ENCODE assay signal across 12 mouse cellular contexts in genomic region chr13:43567141-43567891, GRCm38 (mm10). TPM values are rescaled to one million over a fixed set of nuclear protein-coding genes. Genes with fewer than 3 reads are reported as not detected.
DNase-seq lines count a peak whose midpoint lies in the region; ATAC-seq and TF ChIP-seq lines count a peak whose summit lies in the region.
"Had no signal": no experiment of that assay in that cellular context is flagged by ENCODE, and none has a peak within 500 bp of the region (broad histone marks: within the 10 kb centered on the region; RNA-seq: fewer than 3 reads in every experiment).

No protein-coding gene starts in this region.

- H3K9me3 ChIP-seq in kidney, postnatal 0 days (replicated peaks; ENCODE audit: low read length) = no peaks in the 10 kb centered on the region
- H3K9me3 ChIP-seq in midbrain, embryonic 16.5 days (replicated peaks; ENCODE audit: control insufficient read depth, low read length, poor library complexity, severe bottlenecking) = no peaks in the 10 kb centered on the region; the same call in 1 of the 2 replicates
- H3K9me3 ChIP-seq in midbrain, embryonic 10.5 days (replicated peaks) = peaks cover 6% of the 10 kb centered on the region; the same call in 1 of the 2 replicates
- no peaks in the 10 kb centered on the region for H3K9me3 ChIP-seq in forebrain, embryonic 16.5 days (ENCODE audit: control insufficient read depth, low read length)

- peak; percentile 60 for DNase-seq in kidney, postnatal 0 days (ENCODE audit: low spot score)
- no peak for DNase-seq in kidney, adult 11 months
- DNase-seq in midbrain, embryonic 10.5 days (ENCODE audit: low spot score) = no peak
- no peak for DNase-seq in embryo, embryonic 10 days (ENCODE audit: low spot score)
- DNase-seq in cerebellum, postnatal 36 days = no peak
- DNase-seq: cerebellum, adult 8-10 months; kidney, postnatal 14 days had no signal

- H3K27me3 ChIP-seq in kidney, postnatal 0 days (ENCODE audit: insufficient read depth, low read length) = no peaks in the 10 kb centered on the region
- H3K27me3 ChIP-seq in midbrain, embryonic 16.5 days (ENCODE audit: control insufficient read depth, insufficient read depth, low read depth, low read length) = no peaks in the 10 kb centered on the region
- H3K27me3 ChIP-seq in midbrain, embryonic 10.5 days (ENCODE audit: low read depth, poor library complexity, severe bottlenecking) = peaks cover 6% of the 10 kb centered on the region
- H3K27me3 ChIP-seq in forebrain, embryonic 16.5 days (replicated peaks; ENCODE audit: control insufficient read depth, insufficient read depth, low read length) = no peaks in the 10 kb centered on the region
- H3K27me3 ChIP-seq: CH12.LX had no signal

- no peak overlapping the region for H3K9ac ChIP-seq in kidney, postnatal 0 days (ENCODE audit: low read depth, low read length)
- H3K9ac ChIP-seq in midbrain, embryonic 16.5 days (ENCODE audit: low read depth, low read length) = no peak overlapping the region
- H3K9ac ChIP-seq in forebrain, embryonic 16.5 days (replicated peaks; ENCODE audit: low read depth, low read length) = no peak overlapping the region

- H3K4me3 ChIP-seq in kidney, postnatal 0 days (replicated peaks; ENCODE audit: low read depth, low read length) = no peak overlapping the region
- H3K4me3 ChIP-seq in midbrain, embryonic 16.5 days (ENCODE audit: low read depth, low read length) = no peak overlapping the region
- H3K4me3 ChIP-seq in midbrain, embryonic 10.5 days = no peak overlapping the region
- no peak overlapping the region for H3K4me3 ChIP-seq in forebrain, embryonic 16.5 days (replicated peaks; ENCODE audit: low read length)
- no peak overlapping the region for H3K4me3 ChIP-seq in olfactory bulb, adult 2 months (ENCODE audit: insufficient read depth, low read depth, low read length)

- TF ChIP-seq CTCF in kidney, postnatal 0 days (IDR thresholded peaks at IDR 0.05; ENCODE audit: low read depth) = no peak
- TF ChIP-seq CTCF in olfactory bulb, adult 2 months (IDR thresholded peaks at IDR 0.05; ENCODE audit: insufficient read depth, low read depth, low read length) = no peak

- 62% methylated on average over 25 of the region's 25 CpGs for WGBS in kidney, postnatal 0 days
- 63% methylated on average over 24 of the region's 25 CpGs for WGBS in midbrain, embryonic 16.5 days
- WGBS in midbrain, embryonic 10.5 days = 69% methylated on average over 25 of the region's 25 CpGs
- whole genome bisulfite sequencing in forebrain, embryonic 16.5 days = 53% methylated on average over 24 of the region's 25 CpGs
- 43% methylated on average over 23 of the region's 25 CpGs for WGBS in olfactory bulb, adult 2 months

- H3K27ac ChIP-seq in kidney, postnatal 0 days = no peak overlapping the region
- no peak overlapping the region for H3K27ac ChIP-seq in midbrain, embryonic 16.5 days (ENCODE audit: low read length)
- no peak overlapping the region for H3K27ac ChIP-seq in midbrain, embryonic 10.5 days (replicated peaks)
- peak overlapping the region; percentile 72 for H3K27ac ChIP-seq in forebrain, embryonic 16.5 days (ENCODE audit: low read length)
- 0 out of 2 replicates have a peak overlapping the region, but pooled peaks have one; percentile 49 for H3K27ac ChIP-seq in olfactory bulb, adult 2 months (ENCODE audit: insufficient read depth, low read depth, low read length)

- ATAC-seq in kidney, postnatal 0 days (replicated peaks; ENCODE audit: low FRiP score, low read depth) = no peak
- no peak for ATAC-seq in midbrain, embryonic 16.5 days
- ATAC-seq in forebrain, embryonic 16.5 days = peak; percentile 53

- no peaks in the 10 kb centered on the region for H3K36me3 ChIP-seq in kidney, postnatal 0 days (ENCODE audit: insufficient read depth, low read length)
- no peaks in the 10 kb centered on the region for H3K36me3 ChIP-seq in midbrain, embryonic 16.5 days (ENCODE audit: control insufficient read depth, insufficient read depth, low read length)
- no peaks in the 10 kb centered on the region for H3K36me3 ChIP-seq in midbrain, embryonic 10.5 days
- no peaks in the 10 kb centered on the region for H3K36me3 ChIP-seq in forebrain, embryonic 16.5 days (ENCODE audit: control insufficient read depth, insufficient read depth)

- no peaks in the 10 kb centered on the region for H3K4me1 ChIP-seq in kidney, postnatal 0 days (replicated peaks; ENCODE audit: insufficient read depth, low read length)
- peaks cover 10% of the 10 kb centered on the region; the same call in 1 of the 2 replicates for H3K4me1 ChIP-seq in midbrain, embryonic 16.5 days (ENCODE audit: control insufficient read depth, insufficient read depth, low read length)
- H3K4me1 ChIP-seq in midbrain, embryonic 10.5 days = peaks cover 13% of the 10 kb centered on the region
- H3K4me1 ChIP-seq in forebrain, embryonic 16.5 days (replicated peaks; ENCODE audit: control insufficient read depth, insufficient read depth, low read length) = peaks cover 10% of the 10 kb centered on the region
- H3K4me1 ChIP-seq in olfactory bulb, adult 2 months (ENCODE audit: control insufficient read depth, insufficient read depth, low read length) = peaks cover 6% of the 10 kb centered on the region

- H3K4me2 ChIP-seq in kidney, postnatal 0 days (ENCODE audit: low read length) = no peak overlapping the region
- H3K4me2 ChIP-seq in midbrain, embryonic 16.5 days (ENCODE audit: low read length) = 0 out of 2 replicates have a peak overlapping the region, but pooled peaks have one; percentile 21
- H3K4me2 ChIP-seq in forebrain, embryonic 16.5 days (ENCODE audit: low read length) = peak overlapping the region; percentile 16; the same call in 1 of the 2 replicates
- H3K4me2 ChIP-seq: liver, embryonic 11.5 days had no signal

- no peak for TF ChIP-seq POLR2A in olfactory bulb, adult 2 months (IDR thresholded peaks at IDR 0.05; ENCODE audit: insufficient read depth, low read depth, low read length)

RNA-seq across cellular contexts. Expression of gene Mcur1, which starts 7.3 kb away (rescaled TPM):
- 37.0 and 37.3 TPM in 2 replicates for polyA plus RNA-seq in kidney, postnatal 0 days (2015; fragmentation: Nextera tagmentation; extraction: Ambion mirVana)
- polyA plus RNA-seq in midbrain, embryonic 16.5 days (2015; fragmentation: Nextera tagmentation; extraction: Ambion mirVana) = 5.6 and 6.2 TPM in 2 replicates
- 8.1 and 10.4 TPM in 2 replicates for polyA plus RNA-seq in midbrain, embryonic 10.5 days (2016; fragmentation: Nextera tagmentation; extraction: Ambion mirVana)
- polyA plus RNA-seq in forebrain, embryonic 16.5 days (2015; fragmentation: Nextera tagmentation; extraction: Ambion mirVana) = 6.9 TPM in 2 replicates
- not detected in 2 replicates for polyA plus RNA-seq in olfactory bulb, adult 2 months (2012; ENCODE audit: insufficient read depth, insufficient read length, low replicate concordance, missing spikeins)

RNA-seq across cellular contexts. Expression of gene Rnf182, which starts 48.2 kb away (rescaled TPM):
- 1.1 and 2.4 TPM in 2 replicates for polyA plus RNA-seq in kidney, postnatal 0 days (2015; fragmentation: Nextera tagmentation; extraction: Ambion mirVana)
- polyA plus RNA-seq in midbrain, embryonic 16.5 days (2015; fragmentation: Nextera tagmentation; extraction: Ambion mirVana) = 32.7 and 38.9 TPM in 2 replicates
- polyA plus RNA-seq in midbrain, embryonic 10.5 days (2016; fragmentation: Nextera tagmentation; extraction: Ambion mirVana) = 6.9 and 7.7 TPM in 2 replicates
- 51.6 and 56.0 TPM in 2 replicates for polyA plus RNA-seq in forebrain, embryonic 16.5 days (2015; fragmentation: Nextera tagmentation; extraction: Ambion mirVana)
- not detected in 2 replicates for polyA plus RNA-seq in olfactory bulb, adult 2 months (2012; ENCODE audit: insufficient read depth, insufficient read length, low replicate concordance, missing spikeins)

Comparison
In these comparisons a context has a peak if more than half of its experiments do, and no peak if none do; other contexts are left out.
1. H3K27ac ChIP-seq: peak in forebrain, embryonic 16.5 days (single experiment) and olfactory bulb, adult 2 months (single experiment); none in kidney, postnatal 0 days (single experiment), midbrain, embryonic 16.5 days (single experiment) and midbrain, embryonic 10.5 days (single experiment).